Mouse (Mus musculus) brown adipose tissue, adult 24 weeks (tissue): ENCODE data around the gene Taf5l. TPM values are rescaled to one million over a fixed set of nuclear protein-coding genes. Genes with fewer than 3 reads are reported as not detected.
A peak's percentile ranks its signal among the peaks of the same experiment; 100 is the strongest.

ENCODE experiments used
- H3K27ac ChIP-seq: fragments of 200-500 bp; replicated peaks from 2 replicates; pipeline ENCODE4 v1.5.1; 2012; ENCODE audit warnings: low read depth, mild to moderate bottlenecking, low read length
- H3K4me1 ChIP-seq: fragments of 200-500 bp; 2 replicates; pipeline ENCODE4 v1.6.1; 2012; ENCODE audit warnings: low read length, mixed read lengths; ENCODE audit not compliant: control insufficient read depth, insufficient read depth, insufficient read length
- H3K4me3 ChIP-seq: fragments of 200-500 bp; 2 replicates; pipeline ENCODE4 v1.5.1; 2012; ENCODE audit warnings: low read depth, mild to moderate bottlenecking, low read length, moderate library complexity; ENCODE audit not compliant: insufficient read depth
- polyA plus RNA-seq: library from polyadenylated mRNA; stranded (reverse); fragments of >200 nt; gene quantifications from 2 replicates; pipeline ENCODE4 v1.2.4, GENCODE M21; 2012; ENCODE audit not compliant: missing spikeins, insufficient read depth, insufficient read length

Taf5l gene
- polyA plus RNA-seq, 1 experiment, result 9.2 TPM

DNA sequence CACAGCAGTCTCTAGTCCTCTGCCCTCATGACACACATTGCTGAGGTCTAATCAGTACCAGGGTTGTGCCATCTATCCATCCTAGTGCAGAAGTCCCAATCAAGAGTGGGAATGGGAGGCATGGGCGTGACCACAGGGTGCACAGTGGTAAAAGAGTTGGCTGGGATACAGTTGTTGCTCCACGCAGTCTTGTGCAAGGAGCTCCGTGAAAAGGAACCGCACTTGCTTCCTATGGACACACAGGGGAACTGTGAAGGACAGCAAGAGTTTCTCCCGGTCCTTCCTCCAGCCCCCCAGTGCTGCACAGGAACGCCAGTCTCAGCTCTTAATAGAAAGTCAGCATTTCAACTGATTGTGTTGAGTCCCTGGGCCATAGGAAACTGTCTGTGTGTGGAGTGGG, 61.7 kb downstream of the Taf5l start:
- H3K4me3 ChIP-seq, result no peak overlapping the region
- H3K4me1 ChIP-seq, result no peaks in the 10 kb centered on the region
- H3K27ac ChIP-seq, result no peak overlapping the region

- Histone ChIP-seq H3K4me3 (no peak overlapping the region), H3K4me1 (no peaks in the 10 kb centered on the region), H3K27ac (no peak overlapping the region)
Observed at GRCm38 (mm10) chr8:123958130-123958529, 63.1 kb downstream of the Taf5l start.

DNA sequence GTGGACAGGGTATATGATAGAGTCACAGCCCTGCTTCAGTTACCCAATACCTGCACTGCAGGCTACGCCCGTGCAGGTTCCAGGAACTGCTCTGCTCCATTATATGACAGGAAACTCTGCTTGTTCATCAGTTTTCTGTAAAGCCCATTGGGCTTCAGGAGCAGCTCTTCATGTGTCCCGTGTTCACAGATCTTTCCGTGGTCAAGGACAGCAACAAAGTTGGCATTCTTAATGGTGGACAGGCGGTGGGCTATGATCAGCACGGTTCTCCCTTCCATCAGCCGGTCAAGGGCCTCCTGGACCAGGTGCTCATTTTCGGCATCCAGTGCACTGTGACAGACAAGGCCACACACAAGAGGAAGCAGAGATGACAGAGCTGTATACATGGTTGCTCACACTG, 67.0 kb downstream of the Taf5l start:
- Histone ChIP-seq H3K27ac (no peak overlapping the region), H3K4me3 (no peak overlapping the region), H3K4me1 (no peaks in the 10 kb centered on the region)

GRCm38 (mm10) chr8:123953686-123954085, 67.5 kb downstream of the Taf5l start:
- Histone ChIP-seq H3K4me1 (no peaks in the 10 kb centered on the region), H3K27ac (no peak overlapping the region), H3K4me3 (no peak overlapping the region)

GRCm38 (mm10) chr8:123950077-123950802, 71.0 kb downstream of the Taf5l start:
- Histone ChIP-seq H3K4me1 (no peaks in the 10 kb centered on the region), H3K4me3 (peak overlapping the region; percentile 85), H3K27ac (peak overlapping the region; percentile 56)

- Histone ChIP-seq H3K27ac (peak overlapping the region; percentile 56), H3K4me3 (peak overlapping the region; percentile 85), H3K4me1 (no peaks in the 10 kb centered on the region)
Observed at GRCm38 (mm10) chr8:123949686-123949986, 71.6 kb downstream of the Taf5l start.

DNA sequence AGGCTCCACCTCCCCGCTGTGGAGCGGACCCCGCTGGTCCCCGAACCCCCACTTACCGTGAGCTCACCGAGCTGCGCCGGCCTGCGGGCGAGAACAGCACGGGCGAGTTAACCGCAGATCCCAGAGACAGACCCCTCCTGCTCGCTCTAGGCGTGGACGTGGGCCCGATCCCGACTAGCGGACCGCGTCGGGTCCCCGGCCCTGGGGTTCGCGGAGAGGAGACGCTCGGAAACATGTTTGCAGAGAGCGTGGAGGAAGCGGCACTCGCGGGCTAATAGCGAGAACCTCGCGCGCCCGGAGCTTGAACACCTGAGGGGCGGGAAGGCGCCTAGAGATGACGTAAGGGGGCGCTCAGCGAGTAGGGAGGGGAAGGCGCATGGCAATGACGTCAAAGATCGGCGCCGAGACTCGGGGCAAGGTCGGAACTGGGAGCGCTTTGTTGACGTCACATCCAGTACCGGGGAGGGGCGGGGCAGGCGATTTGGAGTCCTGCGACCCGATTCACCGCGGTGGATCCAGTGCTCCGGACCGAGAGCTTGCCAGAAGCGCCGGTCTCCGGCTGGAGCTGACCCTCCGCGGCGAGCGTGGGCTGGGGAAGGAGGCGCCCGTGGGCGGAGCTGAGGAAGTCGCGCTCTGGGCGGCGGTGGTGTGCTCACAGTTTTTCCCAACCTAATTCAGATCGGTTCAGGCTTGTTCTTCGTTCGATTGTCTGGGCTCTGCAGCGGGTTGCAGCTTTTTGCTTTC, 72.1 kb downstream of the Taf5l start, which contains the start of gene Nup133:
TSS of gene Nup133 (minus strand) at position 324 of the 744 bp plus-strand sequence.
- H3K27ac ChIP-seq, result peak within 1 kb of the TSS; percentile 56
- no peaks in the 10 kb centered on the region for H3K4me1 ChIP-seq
- peak within 1 kb of the TSS; percentile 95 for H3K4me3 ChIP-seq

Other genes with a start within 250 kb of the Taf5l start
- 3.0 and 3.9 TPM in 2 replicates for gene Rab4a, start 215.4 kb downstream of the Taf5l start, polyA plus RNA-seq
- gene Ccsap, start 161.2 kb downstream of the Taf5l start, polyA plus RNA-seq, result not detected in 2 replicates
- gene Acta1, start 126.6 kb downstream of the Taf5l start, polyA plus RNA-seq, result 533 and 551 TPM in 2 replicates
- 5.9 and 7.7 TPM in 2 replicates for gene Nup133, start 72.1 kb downstream of the Taf5l start, polyA plus RNA-seq
- gene Abcb10, start 38.3 kb downstream of the Taf5l start, polyA plus RNA-seq, result 17.2 and 18.7 TPM in 2 replicates
- gene Urb2, start 111 bp upstream of the Taf5l start, polyA plus RNA-seq, result 1.2 and 1.5 TPM in 2 replicates
- gene Galnt2, start 210.0 kb upstream of the Taf5l start, polyA plus RNA-seq, result 34.1 and 54.4 TPM in 2 replicates